Mouse (Mus musculus) limb, embryonic 15.5 days (tissue): ENCODE measurements at regions not wholly inside any gene's neighbourhood (a gene's known extent, or its start where the extent isn't known, plus 50 kb on each side); places are given as distances from the start of the nearest gene placed in this dataset.
"Not testable (repeated sequence)": the region's sequence is repeated elsewhere in the genome, so short reads cannot be mapped to it uniquely, and the experiment has no call there.

Experiments
- ATAC-seq: fragments of 200-750 bp; cut with Nextera tagmentation; 2 replicates; pipeline ENCODE4 v1.8.0; 2017; ENCODE audit warnings: low read depth, moderate TSS enrichment; ENCODE audit not compliant: insufficient number of reproducible peaks, low FRiP score, low TSS enrichment
- H3K27ac ChIP-seq: fragments of 300-500 bp; sonication (generic); 2 replicates; pipeline ENCODE4 v1.5.1; 2015; ENCODE audit warnings: moderate library complexity, mild to moderate bottlenecking, inconsistent platforms
- H3K27me3 ChIP-seq: fragments of 300-500 bp; sonication (generic); 2 replicates; pipeline ENCODE4 v1.6.1; 2015; ENCODE audit warnings: inconsistent platforms
- H3K36me3 ChIP-seq: fragments of 300-500 bp; sonication (generic); 2 replicates; pipeline ENCODE4 v1.6.1; 2015; ENCODE audit warnings: inconsistent platforms
- H3K4me1 ChIP-seq: fragments of 300-500 bp; sonication (generic); 2 replicates; pipeline ENCODE4 v1.6.1; 2015; ENCODE audit warnings: inconsistent platforms
- H3K4me2 ChIP-seq: fragments of 300-500 bp; sonication (generic); 2 replicates; pipeline ENCODE4 v1.6.1; 2015; ENCODE audit warnings: mild to moderate bottlenecking, inconsistent platforms
- H3K4me3 ChIP-seq: fragments of 300-500 bp; sonication (generic); 2 replicates; pipeline ENCODE4 v1.5.1; 2015; ENCODE audit warnings: mild to moderate bottlenecking, inconsistent platforms
- H3K9ac ChIP-seq: fragments of 300-500 bp; sonication (generic); 2 replicates; pipeline ENCODE4 v1.6.1; 2015; ENCODE audit warnings: inconsistent platforms
- H3K9me3 ChIP-seq: fragments of 300-500 bp; sonication (generic); 2 replicates; pipeline ENCODE4 v1.6.1; 2016; ENCODE audit warnings: inconsistent platforms
- WGBS: fragments of 180-500 bp; shearing (Covaris S2); methylation state at CpG from one replicate; pipeline ENCODE4 v1.1.7; 2015; 5-methylcytosine and 5-hydroxymethylcytosine counted together

DNA sequence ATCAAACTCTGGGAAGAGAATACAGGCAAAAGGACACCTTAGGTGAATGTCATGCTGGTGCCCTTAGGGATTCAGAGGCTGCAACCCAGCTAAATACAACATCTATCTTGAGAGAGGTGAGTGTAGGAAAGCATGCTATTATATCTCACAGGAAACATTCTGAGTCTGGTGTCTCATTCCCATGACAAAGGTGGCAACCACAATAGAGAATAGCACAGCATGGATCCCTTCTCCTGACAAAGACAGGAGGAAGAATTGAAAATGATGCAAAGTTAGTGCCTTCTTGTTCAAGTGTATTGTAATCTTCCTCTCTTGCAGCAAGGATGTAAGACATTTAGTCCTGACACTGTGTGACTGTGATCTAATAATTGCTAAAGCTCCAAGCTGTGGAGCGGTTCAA lies 532.8 kb downstream of the Tfec start:
- 86% methylated on average over 1 of the region's 1 CpGs for WGBS
- ATAC-seq, result no peak
- Histone ChIP-seq H3K27ac (no peak overlapping the region), H3K9me3 (no peaks in the 10 kb centered on the region), H3K4me3 (no peak overlapping the region), H3K36me3 (no peaks in the 10 kb centered on the region), H3K27me3 (no peaks in the 10 kb centered on the region), H3K9ac (no peak overlapping the region), H3K4me2 (no peak overlapping the region), H3K4me1 (no peaks in the 10 kb centered on the region)

GRCm38 (mm10) chr6:16362057-16362456 lies 536.2 kb downstream of the Tfec start:
- 82% methylated on average over 4 of the region's 4 CpGs for WGBS
- ATAC-seq, result no peak
- H3K9me3 ChIP-seq, result no peaks in the 10 kb centered on the region
- no peaks in the 10 kb centered on the region for H3K27me3 ChIP-seq
- no peaks in the 10 kb centered on the region for H3K4me1 ChIP-seq
- no peaks in the 10 kb centered on the region for H3K36me3 ChIP-seq
- no peak overlapping the region for H3K9ac ChIP-seq
- H3K4me3 ChIP-seq, result no peak overlapping the region
- H3K27ac ChIP-seq, result no peak overlapping the region
- H3K4me2 ChIP-seq, result no peak overlapping the region

GRCm38 (mm10) chr6:16359881-16360711 lies 538.1 kb downstream of the Tfec start:
- H3K27me3 ChIP-seq, H3K4me2 ChIP-seq, H3K9me3 ChIP-seq, H3K27ac ChIP-seq, ATAC-seq, H3K9ac ChIP-seq, H3K4me1 ChIP-seq, H3K36me3 ChIP-seq: not testable (repeated sequence)
- H3K4me3 ChIP-seq, result peak overlapping the region; percentile 27; the same call in 1 of the 2 replicates
- 45% methylated on average over 25 of the region's 25 CpGs for WGBS

DNA sequence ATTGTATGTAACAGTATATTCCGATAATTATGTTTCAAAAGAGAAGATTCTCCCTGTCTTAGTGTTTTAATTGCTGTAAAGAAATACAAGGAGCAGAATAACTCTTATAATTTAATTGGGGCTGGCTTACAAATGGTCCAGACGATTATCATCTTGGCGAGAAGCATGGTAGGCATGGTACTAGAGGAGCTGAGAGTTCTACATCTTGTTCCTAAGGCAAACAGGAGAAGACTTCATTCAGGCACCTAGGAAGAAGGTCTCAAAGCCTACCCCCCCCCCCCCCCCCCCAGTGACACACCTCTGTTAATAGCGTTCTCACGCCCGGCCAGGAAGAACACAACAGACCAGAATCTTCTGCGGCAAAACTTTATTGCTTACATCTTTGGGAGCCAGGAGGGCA lies 538.8 kb downstream of the Tfec start:
- Histone ChIP-seq H3K27me3 (no peaks in the 10 kb centered on the region), H3K9me3 (no peaks in the 10 kb centered on the region), H3K9ac (no peak overlapping the region), H3K4me2 (0 out of 2 replicates have a peak overlapping the region, but pooled peaks have one; percentile 25), H3K36me3 (no peaks in the 10 kb centered on the region), H3K27ac (no peak overlapping the region), H3K4me3 (peak overlapping the region; percentile 27), H3K4me1 (no peaks in the 10 kb centered on the region)
- no peak for ATAC-seq
- 72% methylated on average over 7 of the region's 7 CpGs for WGBS

- Histone ChIP-seq H3K9me3 (no peaks in the 10 kb centered on the region), H3K4me3 (no peak overlapping the region), H3K9ac (no peak overlapping the region), H3K27ac (no peak overlapping the region), H3K27me3 (no peaks in the 10 kb centered on the region), H3K4me2 (peak overlapping the region; percentile 27; the same call in 1 of the 2 replicates), H3K4me1 (no peaks in the 10 kb centered on the region), H3K36me3 (no peaks in the 10 kb centered on the region)
- no peak for ATAC-seq
- WGBS, result 8% methylated on average over 8 of the region's 8 CpGs
These were observed 564.6 kb downstream of the Tfec start for GRCm38 (mm10) chr6:16333638-16334037.

GRCm38 (mm10) chr6:16314305-16315010 lies 583.8 kb downstream of the Tfec start:
- Histone ChIP-seq H3K4me1 (peaks cover 15% of the 10 kb centered on the region), H3K27me3 (no peaks in the 10 kb centered on the region), H3K27ac (no peak overlapping the region), H3K4me2 (no peak overlapping the region), H3K36me3 (no peaks in the 10 kb centered on the region), H3K9ac (no peak overlapping the region), H3K9me3 (no peaks in the 10 kb centered on the region), H3K4me3 (no peak overlapping the region)
- 85% methylated on average over 15 of the region's 15 CpGs for WGBS
- no peak for ATAC-seq

GRCm38 (mm10) chr6:16312915-16313314 lies 585.3 kb downstream of the Tfec start:
- no peak overlapping the region for H3K4me3 ChIP-seq
- no peaks in the 10 kb centered on the region for H3K27me3 ChIP-seq
- H3K9ac ChIP-seq, result no peak overlapping the region
- no peak overlapping the region for H3K4me2 ChIP-seq
- H3K27ac ChIP-seq, result no peak overlapping the region
- 11% methylated on average over 1 of the region's 1 CpGs for WGBS
- peaks cover 13% of the 10 kb centered on the region for H3K4me1 ChIP-seq
- H3K36me3 ChIP-seq, result no peaks in the 10 kb centered on the region
- H3K9me3 ChIP-seq, result no peaks in the 10 kb centered on the region
- ATAC-seq, result no peak

DNA sequence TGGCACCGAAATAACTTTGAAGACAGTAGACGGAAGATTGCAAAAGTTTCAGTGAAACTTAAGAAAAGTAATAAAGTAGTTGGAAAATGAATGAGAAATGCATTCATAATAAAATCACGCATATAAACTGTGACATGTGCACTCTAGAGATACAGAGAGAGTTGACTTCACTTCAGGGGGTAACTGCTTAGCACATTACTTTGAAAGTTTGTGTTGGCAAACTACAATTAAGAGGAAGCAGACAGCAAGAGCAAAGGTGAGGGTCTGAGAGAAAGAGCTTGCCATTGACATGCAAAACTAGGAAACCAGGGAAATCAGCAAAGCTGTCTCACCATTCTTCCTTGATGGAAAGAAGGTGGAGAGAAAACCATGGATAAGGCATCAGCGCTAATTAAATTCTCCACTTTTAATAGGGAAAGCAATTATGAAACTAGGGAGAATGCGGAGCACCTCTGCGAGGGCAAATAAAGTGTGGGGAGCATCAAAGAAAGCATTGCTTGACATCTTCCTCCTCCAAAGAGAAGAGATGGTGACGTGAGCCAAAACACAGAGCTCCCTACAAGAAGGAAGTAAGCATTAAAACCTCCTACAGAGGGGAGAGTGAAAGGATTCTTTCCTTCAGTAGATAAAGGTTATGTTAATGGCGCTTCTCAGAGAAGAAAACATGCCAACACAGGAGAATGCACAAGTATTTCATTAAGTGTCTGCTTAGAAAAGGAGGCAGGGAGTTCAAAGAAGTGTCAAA lies 563.0 kb downstream of the Mdfic start:
- no peaks in the 10 kb centered on the region for H3K9me3 ChIP-seq
- no peaks in the 10 kb centered on the region for H3K4me1 ChIP-seq
- no peak overlapping the region for H3K9ac ChIP-seq
- no peaks in the 10 kb centered on the region for H3K36me3 ChIP-seq
- ATAC-seq, result no peak
- 60% methylated on average over 8 of the region's 8 CpGs for WGBS
- no peaks in the 10 kb centered on the region for H3K27me3 ChIP-seq
- H3K4me3 ChIP-seq, result no peak overlapping the region
- no peak overlapping the region for H3K27ac ChIP-seq
- no peak overlapping the region for H3K4me2 ChIP-seq

GRCm38 (mm10) chr6:16281938-16282337 lies 561.5 kb downstream of the Mdfic start:
- no peak overlapping the region for H3K4me2 ChIP-seq
- H3K4me1 ChIP-seq, result no peaks in the 10 kb centered on the region
- H3K27ac ChIP-seq, result no peak overlapping the region
- no peak overlapping the region for H3K9ac ChIP-seq
- no peaks in the 10 kb centered on the region for H3K36me3 ChIP-seq
- WGBS, result 86% methylated on average over 6 of the region's 6 CpGs
- H3K4me3 ChIP-seq, result no peak overlapping the region
- no peaks in the 10 kb centered on the region for H3K9me3 ChIP-seq
- H3K27me3 ChIP-seq, result no peaks in the 10 kb centered on the region
- no peak for ATAC-seq
